Mouse (Mus musculus): Measurements from ENCODE around the gene St6galnac1. TPM values are rescaled to one million over a fixed set of nuclear protein-coding genes. Genes with fewer than 3 reads are reported as not detected.

St6galnac1 gene
- polyA plus RNA-seq, 1 experiment from 2014 or later = not detected

GRCm38 (mm10) chr11:116817567-116817966, 42.3 kb upstream of the St6galnac1 start:
- Histone ChIP-seq H3K4me2 (ENCODE audit: low read length) (no peak overlapping the region), H3K4me1 (replicated peaks; ENCODE audit: control insufficient read depth, insufficient read depth, low read length) (peaks cover 40% of the 10 kb centered on the region), H3K36me3 (ENCODE audit: control insufficient read depth, insufficient read depth, low read length) (no peaks in the 10 kb centered on the region), H3K4me3 (ENCODE audit: low read depth, low read length) (no peak overlapping the region), H3K27ac (ENCODE audit: low read depth) (no peak overlapping the region), H3K9me3 (ENCODE audit: control insufficient read depth, low read length) (no peaks in the 10 kb centered on the region), H3K9ac (ENCODE audit: low read length) (no peak overlapping the region), H3K27me3 (replicated peaks; ENCODE audit: control insufficient read depth, insufficient read depth, low read length) (no peaks in the 10 kb centered on the region)
- DNase-seq (ENCODE audit: low spot score) (no peak), ATAC-seq (replicated peaks; ENCODE audit: low FRiP score, low TSS enrichment, low read depth) (no peak)
- WGBS = 98% methylated on average over 5 of the region's 5 CpGs

DNA sequence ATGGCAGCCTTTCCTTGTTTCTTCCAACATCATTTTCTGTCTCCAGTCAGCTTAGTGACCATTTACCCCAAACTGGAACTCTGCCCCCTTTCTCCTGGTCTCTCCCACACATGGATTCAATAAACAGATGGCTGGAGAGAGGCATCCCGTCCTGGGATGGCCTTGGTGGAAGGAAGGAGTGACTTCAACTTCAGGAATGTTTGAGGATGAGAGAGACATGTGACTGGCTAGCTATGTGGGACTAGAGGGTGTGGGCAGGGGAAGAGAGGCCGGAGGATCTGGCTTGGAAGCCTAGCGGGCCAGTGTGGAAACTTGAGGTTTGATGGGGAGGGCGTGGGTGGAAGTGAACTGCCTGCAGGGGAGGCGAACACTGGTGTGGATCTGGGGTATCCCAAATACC, 41.5 kb upstream of the St6galnac1 start:
- no peaks in the 10 kb centered on the region for H3K9me3 ChIP-seq (ENCODE audit: control insufficient read depth, low read length)
- no peak overlapping the region for H3K27ac ChIP-seq (ENCODE audit: low read depth)
- no peak overlapping the region for H3K9ac ChIP-seq (ENCODE audit: low read length)
- no peaks in the 10 kb centered on the region for H3K36me3 ChIP-seq (ENCODE audit: control insufficient read depth, insufficient read depth, low read length)
- no peak overlapping the region for H3K4me3 ChIP-seq (ENCODE audit: low read depth, low read length)
- 61% methylated on average over 5 of the region's 5 CpGs for WGBS
- no peaks in the 10 kb centered on the region for H3K27me3 ChIP-seq (replicated peaks; ENCODE audit: control insufficient read depth, insufficient read depth, low read length)
- no peak for DNase-seq (ENCODE audit: low spot score)
- ATAC-seq (replicated peaks; ENCODE audit: low FRiP score, low TSS enrichment, low read depth) = no peak
- peaks cover 47% of the 10 kb centered on the region for H3K4me1 ChIP-seq (replicated peaks; ENCODE audit: control insufficient read depth, insufficient read depth, low read length)
- no peak overlapping the region for H3K4me2 ChIP-seq (ENCODE audit: low read length)

DNA sequence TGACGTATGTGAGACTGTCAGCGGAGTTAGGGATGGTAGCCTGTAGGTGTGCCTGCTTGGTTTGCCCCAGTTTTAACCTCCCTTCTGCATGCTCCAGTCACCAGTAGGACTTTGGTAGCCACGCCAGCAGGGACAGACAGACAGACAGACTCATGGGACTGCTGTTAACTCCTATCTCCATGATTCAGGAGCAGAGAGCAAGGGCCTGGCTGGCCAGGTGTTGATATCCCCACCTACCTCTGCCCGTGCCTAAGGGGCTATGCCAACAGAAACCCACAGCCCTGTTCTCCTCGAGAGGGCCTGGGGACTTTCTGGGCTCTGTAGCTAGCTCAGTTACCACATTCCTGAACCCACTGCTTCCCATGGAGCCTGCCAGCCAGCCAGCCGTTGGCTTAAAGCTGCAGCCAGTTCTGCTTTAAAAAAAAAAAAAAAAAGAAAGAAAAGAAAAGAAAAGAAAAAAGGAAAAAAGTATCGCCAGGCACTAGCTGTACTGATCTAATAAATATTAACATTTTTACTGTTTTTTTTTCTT, 39.6 kb upstream of the St6galnac1 start:
- WGBS = 38% methylated on average over 7 of the region's 7 CpGs
- Histone ChIP-seq H3K27me3 (replicated peaks; ENCODE audit: control insufficient read depth, insufficient read depth, low read length) (no peaks in the 10 kb centered on the region), H3K4me1 (replicated peaks; ENCODE audit: control insufficient read depth, insufficient read depth, low read length) (peaks cover 51% of the 10 kb centered on the region), H3K4me3 (ENCODE audit: low read depth, low read length) (no peak overlapping the region), H3K9ac (ENCODE audit: low read length) (0 out of 2 replicates have a peak overlapping the region, but pooled peaks have one; percentile 20), H3K4me2 (ENCODE audit: low read length) (no peak overlapping the region), H3K9me3 (ENCODE audit: control insufficient read depth, low read length) (no peaks in the 10 kb centered on the region), H3K36me3 (ENCODE audit: control insufficient read depth, insufficient read depth, low read length) (no peaks in the 10 kb centered on the region), H3K27ac (ENCODE audit: low read depth) (peak overlapping the region; percentile 89)
- DNase-seq (ENCODE audit: low spot score) (no peak), ATAC-seq (replicated peaks; ENCODE audit: low FRiP score, low TSS enrichment, low read depth) (no peak)

- peak overlapping the region; percentile 20; the same call in 1 of the 2 replicates for H3K9ac ChIP-seq (ENCODE audit: low read length)
- H3K27me3 ChIP-seq (replicated peaks; ENCODE audit: control insufficient read depth, insufficient read depth, low read length) = no peaks in the 10 kb centered on the region
- peaks cover 47% of the 10 kb centered on the region for H3K4me1 ChIP-seq (replicated peaks; ENCODE audit: control insufficient read depth, insufficient read depth, low read length)
- H3K4me3 ChIP-seq (ENCODE audit: low read depth, low read length) = no peak overlapping the region
- 0 out of 2 replicates have a peak, but pooled peaks cover 2% of the 10 kb centered on the region for H3K36me3 ChIP-seq (ENCODE audit: control insufficient read depth, insufficient read depth, low read length)
- peak overlapping the region; percentile 89 for H3K27ac ChIP-seq (ENCODE audit: low read depth)
- DNase-seq (ENCODE audit: low spot score) (peak; percentile 71), ATAC-seq (replicated peaks; ENCODE audit: low FRiP score, low TSS enrichment, low read depth) (0 out of 2 replicates have a peak, but pooled peaks have one; percentile 12)
- 17% methylated on average over 20 of the region's 20 CpGs for WGBS
- H3K9me3 ChIP-seq (ENCODE audit: control insufficient read depth, low read length) = no peaks in the 10 kb centered on the region
- 0 out of 2 replicates have a peak overlapping the region, but pooled peaks have one; percentile 6 for H3K4me2 ChIP-seq (ENCODE audit: low read length)
Observed at GRCm38 (mm10) chr11:116814076-116814883, 39.0 kb upstream of the St6galnac1 start.

GRCm38 (mm10) chr11:116813610-116814009, 38.3 kb upstream of the St6galnac1 start:
- Histone ChIP-seq H3K9ac (ENCODE audit: low read length) (no peak overlapping the region), H3K9me3 (ENCODE audit: control insufficient read depth, low read length) (no peaks in the 10 kb centered on the region), H3K4me3 (ENCODE audit: low read depth, low read length) (no peak overlapping the region), H3K27me3 (replicated peaks; ENCODE audit: control insufficient read depth, insufficient read depth, low read length) (no peaks in the 10 kb centered on the region), H3K4me2 (ENCODE audit: low read length) (0 out of 2 replicates have a peak overlapping the region, but pooled peaks have one; percentile 6), H3K36me3 (ENCODE audit: control insufficient read depth, insufficient read depth, low read length) (0 out of 2 replicates have a peak, but pooled peaks cover 5% of the 10 kb centered on the region), H3K4me1 (replicated peaks; ENCODE audit: control insufficient read depth, insufficient read depth, low read length) (peaks cover 47% of the 10 kb centered on the region), H3K27ac (ENCODE audit: low read depth) (peak overlapping the region; percentile 89)
- ATAC-seq (replicated peaks; ENCODE audit: low FRiP score, low TSS enrichment, low read depth) = no peak
- WGBS = 81% methylated on average over 13 of the region's 13 CpGs
- DNase-seq (ENCODE audit: low spot score) = no peak

- H3K4me1 ChIP-seq (replicated peaks; ENCODE audit: control insufficient read depth, insufficient read depth, low read length) = peaks cover 48% of the 10 kb centered on the region
Observed at GRCm38 (mm10) chr11:116812793-116813529, 37.7 kb upstream of the St6galnac1 start.

GRCm38 (mm10) chr11:116810983-116811901, 35.9 kb upstream of the St6galnac1 start:
- peak; percentile 86 for DNase-seq (ENCODE audit: low spot score)
- peak; percentile 82 for ATAC-seq (replicated peaks; ENCODE audit: low FRiP score, low TSS enrichment, low read depth)
- Histone ChIP-seq H3K27ac (ENCODE audit: low read depth) (peak overlapping the region; percentile 75), H3K9me3 (ENCODE audit: control insufficient read depth, low read length) (no peaks in the 10 kb centered on the region), H3K27me3 (replicated peaks; ENCODE audit: control insufficient read depth, insufficient read depth, low read length) (no peaks in the 10 kb centered on the region), H3K36me3 (ENCODE audit: control insufficient read depth, insufficient read depth, low read length) (0 out of 2 replicates have a peak, but pooled peaks cover 5% of the 10 kb centered on the region), H3K4me3 (ENCODE audit: low read depth, low read length) (peak overlapping the region; percentile 27), H3K4me2 (ENCODE audit: low read length) (peak overlapping the region; percentile 61), H3K9ac (ENCODE audit: low read length) (0 out of 2 replicates have a peak overlapping the region, but pooled peaks have one; percentile 20), H3K4me1 (replicated peaks; ENCODE audit: control insufficient read depth, insufficient read depth, low read length) (peaks cover 53% of the 10 kb centered on the region)
- WGBS = 7% methylated on average over 30 of the region's 32 CpGs

More at GRCm38 (mm10) chr11:116812793-116813529, 37.7 kb upstream of the St6galnac1 start:
- Histone ChIP-seq H3K27me3 (replicated peaks; ENCODE audit: control insufficient read depth, insufficient read depth, low read length) (no peaks in the 10 kb centered on the region), H3K4me3 (ENCODE audit: low read depth, low read length) (no peak overlapping the region), H3K9me3 (ENCODE audit: control insufficient read depth, low read length) (no peaks in the 10 kb centered on the region), H3K9ac (ENCODE audit: low read length) (no peak overlapping the region), H3K36me3 (ENCODE audit: control insufficient read depth, insufficient read depth, low read length) (0 out of 2 replicates have a peak, but pooled peaks cover 5% of the 10 kb centered on the region), H3K4me2 (ENCODE audit: low read length) (no peak overlapping the region), H3K27ac (ENCODE audit: low read depth) (peak overlapping the region; percentile 89)
- DNase-seq (ENCODE audit: low spot score) (peak; percentile 78), ATAC-seq (replicated peaks; ENCODE audit: low FRiP score, low TSS enrichment, low read depth) (0 out of 2 replicates have a peak, but pooled peaks have one; percentile 7)
- WGBS = 44% methylated on average over 21 of the region's 21 CpGs
